ENCODE assay signal across 8 mouse cellular contexts in genomic region chr13:37045005-37045404, GRCm38 (mm10). TPM values are rescaled to one million over a fixed set of nuclear protein-coding genes. Genes with fewer than 3 reads are reported as not detected.
DNase-seq lines count a peak whose midpoint lies in the region; ATAC-seq and TF ChIP-seq lines count a peak whose summit lies in the region.
"Had no signal": no experiment of that assay in that cellular context is flagged by ENCODE, and none has a peak within 500 bp of the region (broad histone marks: within the 10 kb centered on the region; RNA-seq: fewer than 3 reads in every experiment).

No protein-coding gene starts in this region.

- no peaks in the 10 kb centered on the region for H3K9me3 ChIP-seq in intestine, postnatal 0 days (ENCODE audit: control insufficient read depth)
- H3K9me3 ChIP-seq in intestine, embryonic 16.5 days (ENCODE audit: control insufficient read depth, low read length): no peaks in the 10 kb centered on the region
- peaks cover 55% of the 10 kb centered on the region for H3K9me3 ChIP-seq in E14TG2a.4 (ENCODE audit: low read length)
- H3K9me3 ChIP-seq: neural tube, embryonic 13.5 days had no signal

- H3K9ac ChIP-seq in intestine, postnatal 0 days (ENCODE audit: low read depth, low read length): no peak overlapping the region
- no peak overlapping the region for H3K9ac ChIP-seq in intestine, embryonic 16.5 days (ENCODE audit: low read depth, low read length)
- H3K9ac ChIP-seq: neural tube, embryonic 13.5 days had no signal

- no peaks in the 10 kb centered on the region for H3K36me3 ChIP-seq in intestine, postnatal 0 days (ENCODE audit: control insufficient read depth, insufficient read depth)
- H3K36me3 ChIP-seq in intestine, embryonic 16.5 days (ENCODE audit: control insufficient read depth, insufficient read depth, low read length): no peaks in the 10 kb centered on the region
- H3K36me3 ChIP-seq in E14TG2a.4 (ENCODE audit: insufficient read depth, low read length): no peaks in the 10 kb centered on the region
- H3K36me3 ChIP-seq: neural tube, embryonic 13.5 days had no signal

- H3K27me3 ChIP-seq in intestine, postnatal 0 days (replicated peaks; ENCODE audit: control insufficient read depth, insufficient read depth, low read length): no peaks in the 10 kb centered on the region
- H3K27me3 ChIP-seq in intestine, embryonic 16.5 days (replicated peaks; ENCODE audit: control insufficient read depth, insufficient read depth, low read length): no peaks in the 10 kb centered on the region
- H3K27me3 ChIP-seq in E14TG2a.4 (ENCODE audit: insufficient read depth, low read length): no peaks in the 10 kb centered on the region
- H3K27me3 ChIP-seq: neural tube, embryonic 13.5 days had no signal

- WGBS in intestine, postnatal 0 days: 83% methylated on average over 3 of the region's 3 CpGs
- WGBS in intestine, embryonic 16.5 days: 80% methylated on average over 3 of the region's 3 CpGs

- no peak for ATAC-seq in intestine, postnatal 0 days
- ATAC-seq in intestine, embryonic 16.5 days: no peak

- no peak overlapping the region for H3K4me3 ChIP-seq in intestine, postnatal 0 days (ENCODE audit: low read depth, low read length)
- H3K4me3 ChIP-seq in intestine, embryonic 16.5 days (ENCODE audit: low read length): no peak overlapping the region
- no peak overlapping the region for H3K4me3 ChIP-seq in E14TG2a.4 (replicated peaks; ENCODE audit: low read length)
- H3K4me3 ChIP-seq: neural tube, embryonic 13.5 days had no signal

- H3K4me1 ChIP-seq in intestine, postnatal 0 days (replicated peaks; ENCODE audit: control insufficient read depth, insufficient read depth, low read length): no peaks in the 10 kb centered on the region
- no peaks in the 10 kb centered on the region for H3K4me1 ChIP-seq in intestine, embryonic 16.5 days (ENCODE audit: control insufficient read depth, insufficient read depth, low read length)
- no peaks in the 10 kb centered on the region for H3K4me1 ChIP-seq in E14TG2a.4 (replicated peaks; ENCODE audit: low read depth, low read length)
- H3K4me1 ChIP-seq: neural tube, embryonic 13.5 days had no signal

- TF ChIP-seq CTCF in intestine, postnatal 0 days (IDR thresholded peaks at IDR 0.05; ENCODE audit: low read depth): peak; percentile 51
- peak; percentile 25; the same call in 1 of the 2 replicates for TF ChIP-seq CTCF in E14TG2a.4 (conservative IDR thresholded peaks at IDR 0.05; ENCODE audit: low read length)

- no peak overlapping the region for H3K4me2 ChIP-seq in intestine, postnatal 0 days (replicated peaks; ENCODE audit: low read depth)
- H3K4me2 ChIP-seq in intestine, embryonic 16.5 days (ENCODE audit: low read depth, low read length): no peak overlapping the region
- H3K4me2 ChIP-seq: neural tube, embryonic 13.5 days had no signal

- DNase-seq in A20 (ENCODE audit: low read depth, low spot score): peak; percentile 36
- DNase-seq in kidney, postnatal 14 days: peak; percentile 6
- peak; percentile 63 for DNase-seq in thymus, postnatal 4 days
- DNase-seq in neural tube, embryonic 10.5 days (ENCODE audit: extremely low spot score, low spot score): no peak

- no peak overlapping the region for H3K27ac ChIP-seq in intestine, postnatal 0 days (ENCODE audit: low read depth, low read length)
- no peak overlapping the region for H3K27ac ChIP-seq in intestine, embryonic 16.5 days (ENCODE audit: low read length)
- H3K27ac ChIP-seq: neural tube, embryonic 13.5 days had no signal

RNA-seq across cellular contexts. Expression of gene F13a1, which starts 5.0 kb away (rescaled TPM):
- 1.6 and 2.5 TPM in 2 replicates for polyA plus RNA-seq in intestine, postnatal 0 days (2015; fragmentation: Nextera tagmentation; extraction: Ambion mirVana)
- 16.9 and 18.7 TPM in 2 replicates for polyA plus RNA-seq in intestine, embryonic 16.5 days (2015; fragmentation: Nextera tagmentation; extraction: Ambion mirVana)
